Mouse (Mus musculus) NIH3T3 (cell line): ENCODE results near the gene Gpr119.

Source experiments
- DNase-seq: peaks from one replicate; pipeline ENCODE4 v3.0.0-alpha.2; 2012; ENCODE audit warnings: low read depth

Gene Gpr119

GRCm38 (mm10) chrX:48674171-48674570, at the start of gene Gpr119:
Gene Gpr119 (minus strand): TSS chrX:48674478.
- peak; percentile 34 for DNase-seq

DNA sequence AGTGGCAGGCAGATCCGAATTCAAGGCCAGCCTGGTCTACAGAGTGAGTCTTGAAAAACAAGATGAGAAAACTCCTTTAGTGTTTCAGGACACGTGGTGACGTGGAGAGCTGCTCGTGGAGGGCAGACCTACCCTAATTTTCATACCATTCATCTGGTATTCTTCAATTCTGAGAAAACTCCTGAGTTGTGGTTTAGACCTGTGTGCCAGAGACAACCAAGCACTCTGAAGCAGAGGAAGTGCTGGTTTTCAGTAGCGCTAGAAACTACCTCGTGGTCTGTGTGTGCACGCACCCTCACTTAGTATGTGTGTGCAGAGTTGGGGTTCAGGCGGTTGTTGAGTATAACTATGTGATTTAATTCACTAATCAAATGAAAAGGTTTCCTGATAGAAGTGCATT, 38.6 kb upstream of the Gpr119 start:
- no peak for DNase-seq

DNA sequence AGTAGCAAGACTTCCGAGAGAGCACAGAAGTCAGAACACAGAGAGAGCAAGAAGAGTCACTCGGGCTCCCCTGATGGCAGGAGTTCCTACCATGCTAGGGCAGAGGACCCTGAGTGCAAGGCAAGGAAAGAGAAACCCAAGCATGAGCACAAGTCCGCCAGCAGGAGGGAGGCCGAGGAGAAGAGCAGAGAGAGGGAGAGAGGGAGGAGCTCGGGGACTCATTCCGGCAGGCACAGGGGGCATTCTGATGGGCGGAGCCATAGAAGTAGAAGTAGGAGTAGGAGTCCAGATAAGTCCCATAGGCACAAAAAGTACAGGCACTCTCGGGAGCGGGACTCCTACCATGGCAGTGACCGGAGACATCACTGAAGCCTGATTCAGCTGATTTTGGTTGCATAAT, 35.4 kb upstream of the Gpr119 start:
- DNase-seq, result no peak

- peak; percentile 95 for DNase-seq
Observed at GRCm38 (mm10) chrX:48694864-48695371, 20.6 kb upstream of the Gpr119 start, which contains the start of gene Rbmx2. Gene Rbmx2 (plus strand): TSS chrX:48695004.

DNA sequence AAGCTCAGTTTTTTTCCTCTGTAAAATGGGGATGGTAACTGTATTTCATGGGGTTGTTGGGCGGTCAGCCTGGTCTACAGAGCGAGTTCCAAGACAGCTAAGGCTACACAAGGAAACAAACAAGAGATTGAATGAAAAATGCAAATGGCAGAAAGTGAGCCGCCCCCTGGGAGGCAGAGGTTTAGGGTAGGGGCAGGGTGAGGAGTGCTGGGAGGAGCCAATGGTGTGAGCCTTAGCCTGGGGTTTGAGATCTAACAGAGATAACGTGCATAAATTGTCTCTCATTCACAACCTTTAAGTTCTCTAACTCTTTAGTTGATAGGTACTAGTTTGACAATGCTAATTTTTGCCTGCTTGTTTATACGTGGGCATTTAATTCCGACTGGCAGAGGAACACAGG, 20.2 kb upstream of the Gpr119 start:
- DNase-seq, result no peak

DNA sequence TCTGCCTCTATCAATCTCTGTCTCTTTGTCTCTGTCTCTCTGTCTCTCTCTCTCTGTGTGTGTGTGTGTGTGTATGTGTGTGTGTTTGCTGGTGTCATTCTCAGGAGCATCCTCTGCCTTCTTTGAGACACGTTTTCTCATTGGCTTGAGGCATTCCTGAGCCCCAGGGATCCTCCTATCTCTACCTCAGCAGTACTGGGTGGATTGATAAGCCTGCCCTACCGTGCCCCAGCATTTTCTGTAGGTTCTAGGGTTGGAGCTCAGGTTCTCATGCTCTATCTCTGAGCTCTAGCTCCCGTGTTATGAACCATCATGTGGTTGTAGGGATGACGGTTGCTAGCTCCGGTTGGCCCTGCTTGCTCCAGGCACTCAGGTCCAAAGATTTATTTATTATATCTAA, 9.6 kb upstream of the Gpr119 start:
- DNase-seq, result no peak

DNA sequence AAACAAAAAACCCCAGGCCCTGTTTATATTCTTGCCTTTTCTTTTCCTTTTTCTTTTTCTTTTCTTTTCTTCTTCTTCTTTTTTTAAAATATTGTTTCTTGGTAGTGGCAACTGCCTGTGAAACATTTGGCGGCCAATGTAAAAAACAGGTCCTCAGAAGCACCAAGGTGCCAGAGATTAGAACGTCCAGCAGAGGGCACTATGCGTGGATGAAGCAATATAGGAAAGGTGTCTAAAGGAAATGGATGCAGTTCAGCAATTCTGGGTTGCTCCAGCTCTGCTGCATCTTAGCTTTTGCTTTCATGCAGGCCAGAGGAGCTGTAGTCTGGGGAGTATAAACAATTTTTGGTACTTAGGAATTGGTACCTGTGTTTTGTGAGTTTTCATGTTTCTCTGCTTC, 9.2 kb upstream of the Gpr119 start:
- DNase-seq, result peak; percentile 73

DNA sequence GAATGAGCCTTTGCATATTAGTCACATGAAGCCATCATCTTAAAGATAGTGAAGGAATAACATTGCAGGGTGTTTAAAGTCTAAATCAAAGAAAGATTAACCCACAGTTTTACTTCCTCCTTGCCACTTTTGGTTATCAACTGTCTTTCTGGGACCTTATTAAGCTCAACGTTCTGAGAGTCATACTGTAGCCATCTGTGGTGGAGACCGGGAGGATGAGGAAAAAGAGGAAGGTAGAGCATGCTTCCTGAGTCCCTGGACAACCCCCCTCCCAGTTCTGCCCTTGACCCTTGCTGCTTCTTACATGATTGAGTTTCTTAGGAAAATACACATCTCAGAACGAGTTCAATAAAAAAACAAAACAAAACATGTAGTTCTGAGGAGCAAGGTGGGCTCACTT, 2.6 kb downstream of the Gpr119 start:
- no peak for DNase-seq

DNA sequence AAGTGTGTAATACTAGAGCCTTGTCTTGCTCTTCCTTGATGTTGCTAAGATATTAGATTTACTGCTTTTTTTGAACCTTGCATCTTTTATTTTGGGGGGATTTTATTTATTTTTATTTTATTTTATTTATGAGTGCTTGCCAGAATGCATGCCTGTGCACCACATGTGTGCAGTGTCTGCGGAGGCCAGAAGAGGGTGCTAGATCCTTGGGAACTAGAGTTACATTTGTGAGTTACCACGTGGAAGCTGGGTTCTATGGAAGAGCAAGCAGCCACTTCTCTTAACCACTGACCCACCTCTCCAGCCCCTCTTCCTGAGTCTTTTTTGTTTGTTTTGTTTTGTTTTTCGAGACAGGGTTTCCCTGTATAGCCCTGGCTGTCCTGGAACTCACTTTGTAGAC, 4.7 kb downstream of the Gpr119 start:
- DNase-seq, result peak; percentile 1

GRCm38 (mm10) chrX:48666807-48667206, 7.5 kb downstream of the Gpr119 start:
- no peak for DNase-seq

DNA sequence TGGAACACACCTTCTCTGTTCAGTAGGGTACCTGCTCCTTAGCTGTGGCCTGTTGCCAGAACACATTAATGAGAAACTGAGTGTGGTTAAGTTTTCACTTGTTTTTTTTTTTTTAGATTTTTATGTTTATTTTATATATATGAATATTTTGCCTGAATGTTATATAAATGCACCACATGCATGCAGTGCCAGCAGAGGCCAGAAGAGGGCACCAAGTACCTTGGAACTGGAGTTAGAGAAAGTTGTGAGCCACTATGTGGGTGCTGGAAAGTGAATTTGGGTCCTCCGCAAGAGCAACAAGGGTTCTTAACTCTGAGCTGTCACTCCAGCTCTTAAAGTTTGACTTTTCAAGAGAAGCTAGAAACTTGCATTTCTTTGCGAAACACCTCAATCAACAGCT, 30.2 kb downstream of the Gpr119 start:
- peak; percentile 57 for DNase-seq

DNA sequence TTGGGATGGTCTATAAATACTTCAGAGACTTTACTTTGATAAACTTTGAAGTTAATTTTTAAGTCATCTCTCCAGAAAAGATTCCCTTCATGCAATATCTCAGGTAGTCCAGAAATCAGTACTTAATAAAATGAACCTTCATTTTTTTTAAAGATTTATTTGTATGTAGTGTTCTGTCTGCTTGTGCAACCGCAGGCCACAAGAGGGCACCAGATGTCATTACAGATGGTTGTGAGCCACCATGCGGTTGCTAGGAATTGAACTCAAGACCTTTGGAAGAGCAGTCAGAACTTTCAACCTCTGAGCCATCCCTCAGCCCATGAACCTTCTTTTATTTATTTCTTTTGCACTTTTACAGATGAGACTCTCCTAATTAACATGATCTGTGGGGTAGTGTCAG, 37.2 kb downstream of the Gpr119 start:
- peak; percentile 13 for DNase-seq

GRCm38 (mm10) chrX:48624054-48624420, 50.2 kb downstream of the Gpr119 start:
- DNase-seq, result no peak

DNA sequence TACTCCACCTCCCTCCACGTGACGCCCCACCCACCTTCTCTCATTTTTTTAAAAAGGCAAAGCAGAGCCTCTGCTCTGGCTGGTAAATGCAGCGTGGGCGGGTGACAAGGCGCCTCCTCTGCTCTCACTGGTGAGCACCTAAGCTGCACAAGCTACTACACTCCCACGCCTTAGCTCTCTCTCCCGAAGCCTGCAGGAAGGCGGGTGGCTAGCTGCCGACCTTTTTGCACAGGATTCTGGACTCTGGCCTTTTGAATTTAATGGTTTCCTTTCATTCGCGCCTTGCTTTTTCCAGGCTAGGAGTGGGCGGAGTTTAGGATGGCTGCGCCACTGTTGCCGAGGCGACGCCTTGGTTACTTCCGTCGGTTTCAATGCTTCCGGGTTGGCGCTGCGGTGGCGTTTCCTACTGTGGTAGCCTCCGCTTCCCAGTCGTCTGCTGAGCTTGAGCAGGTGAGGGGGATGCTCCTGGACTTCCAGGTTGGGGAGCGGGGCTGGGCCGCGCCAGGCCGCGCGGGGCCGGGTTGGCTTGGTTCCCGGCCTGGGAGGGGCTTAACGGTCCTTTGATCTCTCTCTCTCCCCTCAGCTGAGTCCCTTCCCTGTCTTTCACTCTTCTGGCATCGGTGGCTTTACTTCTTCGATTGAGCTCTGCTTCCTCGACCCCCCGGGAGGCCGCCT, 50.8 kb downstream of the Gpr119 start, which contains the start of gene Slc25a14:
Gene Slc25a14 (plus strand): TSS at position 35 of the 675 bp plus-strand sequence.
- DNase-seq, result peak; percentile 86

DNA sequence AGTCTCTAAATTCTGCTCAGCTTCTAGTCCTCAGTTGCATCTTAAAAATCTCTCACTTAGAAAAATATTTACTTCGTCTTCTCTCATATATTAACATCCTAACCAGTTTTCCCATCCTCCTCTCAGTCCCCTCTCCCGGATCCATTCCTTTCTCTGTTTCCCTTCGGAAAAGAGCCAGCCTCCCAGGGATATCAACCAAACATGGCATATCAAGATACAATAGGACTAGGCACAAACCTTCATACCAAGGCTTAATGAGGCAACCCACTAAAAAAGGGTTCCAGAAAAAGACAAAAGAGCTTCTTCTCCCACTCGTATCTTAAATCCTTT, 51.3 kb downstream of the Gpr119 start:
- DNase-seq, result no peak
